In the genomic region with DNA sequence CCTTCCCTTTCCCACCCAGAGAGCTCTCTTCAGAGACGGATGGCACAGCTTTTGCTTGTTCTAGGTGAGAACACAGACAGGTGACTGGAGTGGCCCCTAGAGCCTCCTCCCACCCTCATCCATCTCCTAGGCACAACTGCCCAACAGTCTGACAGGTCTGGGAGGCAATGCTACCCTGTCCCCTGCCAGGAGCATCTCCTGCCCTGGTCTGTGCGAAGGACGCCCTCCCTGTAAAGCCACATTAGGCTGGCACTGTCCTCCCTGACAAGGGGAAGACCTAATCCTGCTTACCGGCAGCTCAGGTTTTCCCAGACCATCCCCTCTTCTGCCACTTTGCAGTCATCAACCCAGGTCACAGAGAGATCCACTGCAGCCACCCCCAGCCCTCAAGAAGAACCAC, we compare ENCODE assay signal across 23 mouse cellular contexts.
DNase-seq lines count a peak whose midpoint lies in the region; ATAC-seq and TF ChIP-seq lines count a peak whose summit lies in the region.
"Had no signal": no experiment of that assay in that cellular context is flagged by ENCODE, and none has a peak within 500 bp of the region (broad histone marks: within the 10 kb centered on the region; RNA-seq: fewer than 3 reads in every experiment).

No protein-coding gene starts in this region.

- TF ChIP-seq EP300 in liver, postnatal 0 days (IDR thresholded peaks at IDR 0.05; ENCODE audit: low read depth): no peak

- TF ChIP-seq CTCF in E14TG2a.4 (conservative IDR thresholded peaks at IDR 0.05; ENCODE audit: low read length): no peak
- TF ChIP-seq CTCF in liver, postnatal 0 days (IDR thresholded peaks at IDR 0.05; ENCODE audit: low read depth): no peak

- H3K4me1 ChIP-seq in E14TG2a.4 (replicated peaks; ENCODE audit: low read depth, low read length): peaks cover 32% of the 10 kb centered on the region
- peaks cover 2% of the 10 kb centered on the region; the same call in 1 of the 2 replicates for H3K4me1 ChIP-seq in hindbrain, embryonic 11.5 days (replicated peaks; ENCODE audit: control insufficient read depth, insufficient read depth, low read length)
- peaks cover 21% of the 10 kb centered on the region for H3K4me1 ChIP-seq in midbrain, embryonic 12.5 days
- H3K4me1 ChIP-seq in neural tube, embryonic 14.5 days (ENCODE audit: control insufficient read depth, insufficient read depth, low read length): peaks cover 21% of the 10 kb centered on the region
- H3K4me1 ChIP-seq in liver, postnatal 0 days (ENCODE audit: insufficient read depth): no peaks in the 10 kb centered on the region
- H3K4me1 ChIP-seq: embryonic facial prominence, embryonic 15.5 days; heart, embryonic 10.5 days had no signal

- H3K9me3 ChIP-seq in E14TG2a.4 (ENCODE audit: low read length): no peaks in the 10 kb centered on the region
- no peaks in the 10 kb centered on the region for H3K9me3 ChIP-seq in hindbrain, embryonic 11.5 days (ENCODE audit: control insufficient read depth, low read length)
- no peaks in the 10 kb centered on the region for H3K9me3 ChIP-seq in midbrain, embryonic 12.5 days
- no peaks in the 10 kb centered on the region for H3K9me3 ChIP-seq in neural tube, embryonic 14.5 days (ENCODE audit: control insufficient read depth, low read length)
- H3K9me3 ChIP-seq in liver, postnatal 0 days (ENCODE audit: low read length): no peaks in the 10 kb centered on the region
- H3K9me3 ChIP-seq: embryonic facial prominence, embryonic 15.5 days; forebrain, embryonic 15.5 days; heart, embryonic 10.5 days; limb, embryonic 12.5 days had no signal

- no peak for ATAC-seq in hindbrain, embryonic 11.5 days (ENCODE audit: low FRiP score)
- ATAC-seq in midbrain, embryonic 12.5 days (ENCODE audit: low FRiP score, low read depth): no peak
- no peak for ATAC-seq in neural tube, embryonic 14.5 days (ENCODE audit: low read depth)
- no peak for ATAC-seq in liver, postnatal 0 days
- no peak for ATAC-seq in erythroid progenitor cell, adult 5-6 weeks (replicated peaks; ENCODE audit: low FRiP score, poor library complexity, severe bottlenecking)
- ATAC-seq: activated CD4-positive, CD25-positive, alpha-beta regulatory T cell, adult 4 months; forebrain, embryonic 15.5 days; intestine, postnatal 0 days had no signal

- H3K9ac ChIP-seq in hindbrain, embryonic 11.5 days (ENCODE audit: low read depth, low read length): no peak overlapping the region
- 0 out of 2 replicates have a peak overlapping the region, but pooled peaks have one; percentile 12 for H3K9ac ChIP-seq in midbrain, embryonic 12.5 days (replicated peaks)
- H3K9ac ChIP-seq in neural tube, embryonic 14.5 days (replicated peaks; ENCODE audit: low read depth, low read length): 0 out of 2 replicates have a peak overlapping the region, but pooled peaks have one; percentile 32
- no peak overlapping the region for H3K9ac ChIP-seq in liver, postnatal 0 days (replicated peaks)
- H3K9ac ChIP-seq: embryonic facial prominence, embryonic 15.5 days; forebrain, embryonic 15.5 days; limb, embryonic 12.5 days had no signal

- H3K27me3 ChIP-seq in E14TG2a.4 (ENCODE audit: insufficient read depth, low read length): no peaks in the 10 kb centered on the region
- no peaks in the 10 kb centered on the region for H3K27me3 ChIP-seq in hindbrain, embryonic 11.5 days (ENCODE audit: control insufficient read depth, insufficient read depth, low read length)
- no peaks in the 10 kb centered on the region for H3K27me3 ChIP-seq in midbrain, embryonic 12.5 days
- H3K27me3 ChIP-seq in neural tube, embryonic 14.5 days (ENCODE audit: control insufficient read depth, insufficient read depth, low read length): no peaks in the 10 kb centered on the region
- no peaks in the 10 kb centered on the region for H3K27me3 ChIP-seq in liver, postnatal 0 days (ENCODE audit: insufficient read depth, low read length)
- H3K27me3 ChIP-seq: embryonic facial prominence, embryonic 15.5 days; forebrain, embryonic 15.5 days; limb, embryonic 12.5 days had no signal

- peak overlapping the region; percentile 17; the same call in 1 of the 2 replicates for H3K4me3 ChIP-seq in E14TG2a.4 (replicated peaks; ENCODE audit: low read length)
- no peak overlapping the region for H3K4me3 ChIP-seq in hindbrain, embryonic 11.5 days (ENCODE audit: low read depth, low read length)
- H3K4me3 ChIP-seq in midbrain, embryonic 12.5 days: no peak overlapping the region
- H3K4me3 ChIP-seq in neural tube, embryonic 14.5 days (ENCODE audit: low read depth, low read length): no peak overlapping the region
- no peak overlapping the region for H3K4me3 ChIP-seq in liver, postnatal 0 days (ENCODE audit: low read depth, low read length)
- H3K4me3 ChIP-seq: embryonic facial prominence, embryonic 15.5 days; forebrain, embryonic 15.5 days; heart, embryonic 10.5 days; limb, embryonic 12.5 days had no signal

- DNase-seq in hindbrain, embryonic 11.5 days (ENCODE audit: low spot score): no peak
- no peak for DNase-seq in liver, postnatal 0 days
- no peak for DNase-seq in embryo, embryonic 10.5 days (ENCODE audit: low spot score)
- DNase-seq: adrenal gland, adult 8-10 months; cerebellum, adult 2 months; cerebellum, postnatal 36 days; gastrocnemius, postnatal 10 days; kidney, postnatal 36 days; layer of hippocampus, postnatal 36 days; lung, adult 18-20 months; lung, postnatal 10 days; retina, postnatal 1 day had no signal

- WGBS in hindbrain, embryonic 11.5 days: 82% methylated on average over 4 of the region's 4 CpGs
- 73% methylated on average over 4 of the region's 4 CpGs for WGBS in midbrain, embryonic 12.5 days
- 72% methylated on average over 4 of the region's 4 CpGs for WGBS in neural tube, embryonic 14.5 days
- WGBS in liver, postnatal 0 days (ENCODE audit: insufficient replicate concordance): 62% methylated on average over 4 of the region's 4 CpGs

- H3K36me3 ChIP-seq in E14TG2a.4 (ENCODE audit: insufficient read depth, low read length): no peaks in the 10 kb centered on the region
- no peaks in the 10 kb centered on the region for H3K36me3 ChIP-seq in hindbrain, embryonic 11.5 days (ENCODE audit: control insufficient read depth, insufficient read depth, low read length)
- no peaks in the 10 kb centered on the region for H3K36me3 ChIP-seq in midbrain, embryonic 12.5 days
- no peaks in the 10 kb centered on the region for H3K36me3 ChIP-seq in neural tube, embryonic 14.5 days (ENCODE audit: control insufficient read depth, insufficient read depth, low read length)
- H3K36me3 ChIP-seq in liver, postnatal 0 days (replicated peaks; ENCODE audit: insufficient read depth, low read length): no peaks in the 10 kb centered on the region
- H3K36me3 ChIP-seq: embryonic facial prominence, embryonic 15.5 days; forebrain, embryonic 15.5 days; heart, embryonic 10.5 days; limb, embryonic 12.5 days had no signal

- no peak overlapping the region for H3K4me2 ChIP-seq in hindbrain, embryonic 11.5 days (replicated peaks; ENCODE audit: low read depth, low read length)
- H3K4me2 ChIP-seq in midbrain, embryonic 12.5 days (replicated peaks): no peak overlapping the region
- no peak overlapping the region; the same call in 1 of the 2 replicates for H3K4me2 ChIP-seq in neural tube, embryonic 14.5 days (ENCODE audit: low read depth, low read length)
- H3K4me2 ChIP-seq in liver, postnatal 0 days (ENCODE audit: low read depth, low read length): no peak overlapping the region
- H3K4me2 ChIP-seq: embryonic facial prominence, embryonic 15.5 days; forebrain, embryonic 15.5 days; limb, embryonic 12.5 days; liver, embryonic 11.5 days had no signal

- peak overlapping the region; percentile 27; the same call in 1 of the 2 replicates for H3K27ac ChIP-seq in hindbrain, embryonic 11.5 days (ENCODE audit: low read depth, low read length)
- H3K27ac ChIP-seq in midbrain, embryonic 12.5 days (replicated peaks): peak overlapping the region; percentile 44; the same call in 1 of the 2 replicates
- peak overlapping the region; percentile 82 for H3K27ac ChIP-seq in neural tube, embryonic 14.5 days (ENCODE audit: low read depth, low read length)
- H3K27ac ChIP-seq in liver, postnatal 0 days (ENCODE audit: low read depth): no peak overlapping the region
- H3K27ac ChIP-seq: embryonic facial prominence, embryonic 15.5 days; forebrain, embryonic 15.5 days; heart, embryonic 10.5 days; limb, embryonic 12.5 days had no signal

Comparison
In these comparisons a context has a peak if more than half of its experiments do, and no peak if none do; other contexts are left out.
1. H3K9ac ChIP-seq: peak in midbrain, embryonic 12.5 days (single experiment) and neural tube, embryonic 14.5 days (single experiment); none in hindbrain, embryonic 11.5 days (single experiment) and liver, postnatal 0 days (single experiment).